Mouse (Mus musculus) liver, embryonic 15.5 days (tissue): Measurements from ENCODE around the gene Tmtc2. TPM values are rescaled to one million over a fixed set of nuclear protein-coding genes. Genes with fewer than 3 reads are reported as not detected.

Source experiments
- ATAC-seq: fragments of 200-750 bp; cut with Nextera tagmentation; 2 replicates; pipeline ENCODE4 v1.8.0; 2017; ENCODE audit warnings: moderate number of reproducible peaks, mild to moderate bottlenecking, moderate library complexity; ENCODE audit not compliant: insufficient read depth
- H3K27ac ChIP-seq: fragments of 300-500 bp; sonication (generic); replicated peaks from 2 replicates; pipeline ENCODE4 v1.5.1; 2015; ENCODE audit warnings: mild to moderate bottlenecking, inconsistent platforms
- H3K27me3 ChIP-seq: fragments of 300-500 bp; sonication (generic); 2 replicates; pipeline ENCODE4 v1.6.1; 2015; ENCODE audit warnings: mild to moderate bottlenecking, inconsistent platforms
- H3K36me3 ChIP-seq: fragments of 300-500 bp; sonication (generic); replicated peaks from 2 replicates; pipeline ENCODE4 v1.6.1; 2015; ENCODE audit warnings: moderate library complexity, mild to moderate bottlenecking, inconsistent platforms
- H3K4me1 ChIP-seq: fragments of 300-500 bp; sonication (generic); replicated peaks from 2 replicates; pipeline ENCODE4 v1.6.1; 2015; ENCODE audit warnings: inconsistent platforms
- H3K4me2 ChIP-seq: fragments of 300-500 bp; sonication (generic); 2 replicates; pipeline ENCODE4 v1.6.1; 2015; ENCODE audit warnings: moderate library complexity, mild to moderate bottlenecking, inconsistent platforms
- H3K4me3 ChIP-seq: fragments of 300-500 bp; sonication (generic); replicated peaks from 2 replicates; pipeline ENCODE4 v1.5.1; 2015; ENCODE audit warnings: mild to moderate bottlenecking, inconsistent platforms
- H3K9ac ChIP-seq: fragments of 300-500 bp; sonication (generic); 2 replicates; pipeline ENCODE4 v1.6.1; 2015; ENCODE audit warnings: moderate library complexity, mild to moderate bottlenecking, inconsistent platforms
- H3K9me3 ChIP-seq: fragments of 300-500 bp; sonication (generic); replicated peaks from 2 replicates; pipeline ENCODE4 v1.6.1; 2016; ENCODE audit warnings: inconsistent platforms
- WGBS: fragments of 180-500 bp; shearing (Covaris S2); methylation state at CpG from one replicate; pipeline ENCODE4 v1.1.7; 2015; ENCODE audit warnings: mixed read lengths; ENCODE audit not compliant: insufficient replicate concordance; 5-methylcytosine and 5-hydroxymethylcytosine counted together
- polyA plus RNA-seq: library from polyadenylated mRNA; unstranded; fragments of >200 nt; fragmentation: Nextera tagmentation; extraction: Ambion mirVana; gene quantifications from 2 replicates; pipeline ENCODE4 v1.2.1, GENCODE M21; 2015

The Tmtc2 gene
- polyA plus RNA-seq, 1 experiment from 2014 or later, result 0.55 TPM

DNA sequence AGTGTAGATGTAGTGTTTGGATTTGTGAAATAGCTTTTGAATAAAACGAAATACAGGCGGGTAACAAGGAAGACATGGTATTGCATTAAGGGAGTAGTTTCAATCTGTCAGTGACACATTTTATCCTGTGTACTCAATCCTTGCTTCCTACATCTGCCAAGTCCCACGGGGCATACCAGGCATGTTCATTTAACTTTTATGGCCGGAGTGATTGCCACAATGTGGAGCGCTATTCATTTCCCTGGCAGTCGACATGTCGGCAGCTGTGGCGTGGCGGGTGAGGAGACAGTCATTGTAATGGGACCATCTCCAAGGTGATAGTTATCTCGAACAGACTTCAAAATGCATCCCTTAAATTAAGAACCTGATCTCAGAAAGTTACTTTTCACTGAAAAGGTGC, 372.8 kb downstream of the Tmtc2 start:
- no peak for ATAC-seq
- no peaks in the 10 kb centered on the region for H3K36me3 ChIP-seq
- no peak overlapping the region for H3K9ac ChIP-seq
- no peak overlapping the region for H3K4me3 ChIP-seq
- 77% methylated on average over 10 of the region's 10 CpGs for WGBS
- H3K27ac ChIP-seq, result no peak overlapping the region
- H3K4me2 ChIP-seq, result no peak overlapping the region
- no peaks in the 10 kb centered on the region for H3K27me3 ChIP-seq
- no peaks in the 10 kb centered on the region for H3K4me1 ChIP-seq
- H3K9me3 ChIP-seq, result no peaks in the 10 kb centered on the region

DNA sequence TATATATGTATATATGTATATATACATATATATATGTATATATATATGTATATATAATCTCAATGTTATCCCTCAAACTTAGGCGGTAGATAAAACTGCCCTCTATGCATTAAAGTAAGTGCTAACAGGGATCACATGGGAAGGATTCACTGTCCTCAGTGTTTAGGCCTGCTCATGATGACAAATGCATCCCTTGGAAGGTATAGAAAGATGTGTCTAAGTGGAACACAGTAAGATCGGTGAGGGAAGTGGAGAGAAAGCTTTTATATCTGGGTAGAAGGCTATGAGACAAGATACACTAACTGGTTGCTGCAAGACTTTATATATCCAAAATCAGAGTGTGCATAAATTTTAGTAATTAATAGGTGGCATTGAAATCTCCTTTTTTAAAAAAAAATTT, 373.6 kb downstream of the Tmtc2 start:
- no peak overlapping the region for H3K27ac ChIP-seq
- no peak for ATAC-seq
- H3K9me3 ChIP-seq, result no peaks in the 10 kb centered on the region
- no peak overlapping the region for H3K4me3 ChIP-seq
- 73% methylated on average over 2 of the region's 2 CpGs for WGBS
- H3K9ac ChIP-seq, result no peak overlapping the region
- H3K36me3 ChIP-seq, result no peaks in the 10 kb centered on the region
- H3K4me2 ChIP-seq, result no peak overlapping the region
- H3K4me1 ChIP-seq, result no peaks in the 10 kb centered on the region
- no peaks in the 10 kb centered on the region for H3K27me3 ChIP-seq

DNA sequence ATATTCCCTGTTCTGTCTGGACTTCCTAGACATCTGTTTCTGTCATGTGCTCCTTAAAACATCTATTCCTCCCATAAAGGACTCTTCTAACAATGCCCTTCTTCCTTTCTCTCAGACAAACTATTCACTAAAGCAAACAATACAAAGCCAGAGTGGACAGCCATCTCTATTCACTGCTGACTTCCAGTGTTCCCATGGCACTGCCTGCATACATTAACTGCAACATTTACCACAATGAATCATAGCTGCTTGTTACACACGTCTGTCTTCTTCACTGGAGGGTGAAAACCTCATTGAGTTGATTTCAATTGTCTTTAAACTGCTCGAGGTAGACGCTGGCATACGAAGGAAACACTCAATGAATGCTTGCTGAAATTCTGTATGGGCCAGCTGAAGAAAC, 374.2 kb downstream of the Tmtc2 start:
- no peaks in the 10 kb centered on the region for H3K9me3 ChIP-seq
- ATAC-seq, result no peak

DNA sequence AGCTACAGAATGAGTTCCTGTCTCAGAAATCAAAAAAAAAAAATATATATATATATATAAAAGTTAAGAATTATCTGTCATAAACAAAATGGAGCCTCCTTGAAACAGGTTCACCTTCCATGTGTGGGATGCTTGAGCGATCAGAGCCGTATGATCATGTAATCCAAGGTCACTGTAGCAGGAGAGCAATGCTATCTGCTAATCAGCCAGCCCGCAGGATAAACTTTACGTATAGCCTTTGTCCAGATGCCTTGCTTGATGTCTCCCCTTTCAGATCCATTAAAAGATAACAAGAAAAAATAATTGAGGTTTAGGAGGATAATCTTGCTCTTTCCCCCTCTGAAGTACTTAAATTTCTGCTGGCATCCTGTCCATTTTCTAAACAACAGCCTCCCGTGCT, 374.7 kb downstream of the Tmtc2 start:
- Histone ChIP-seq H3K4me3 (no peak overlapping the region), H3K4me1 (no peaks in the 10 kb centered on the region), H3K9ac (no peak overlapping the region), H3K27me3 (no peaks in the 10 kb centered on the region), H3K4me2 (no peak overlapping the region), H3K9me3 (no peaks in the 10 kb centered on the region), H3K27ac (no peak overlapping the region), H3K36me3 (no peaks in the 10 kb centered on the region)
- no peak for ATAC-seq
- WGBS, result 71% methylated on average over 5 of the region's 5 CpGs

More for the DNA sequence above, 374.2 kb downstream of the Tmtc2 start:
- Histone ChIP-seq H3K27ac (no peak overlapping the region), H3K36me3 (no peaks in the 10 kb centered on the region), H3K4me3 (no peak overlapping the region), H3K4me2 (no peak overlapping the region), H3K4me1 (no peaks in the 10 kb centered on the region), H3K9ac (no peak overlapping the region), H3K27me3 (no peaks in the 10 kb centered on the region)
- WGBS, result 31% methylated on average over 4 of the region's 4 CpGs

DNA sequence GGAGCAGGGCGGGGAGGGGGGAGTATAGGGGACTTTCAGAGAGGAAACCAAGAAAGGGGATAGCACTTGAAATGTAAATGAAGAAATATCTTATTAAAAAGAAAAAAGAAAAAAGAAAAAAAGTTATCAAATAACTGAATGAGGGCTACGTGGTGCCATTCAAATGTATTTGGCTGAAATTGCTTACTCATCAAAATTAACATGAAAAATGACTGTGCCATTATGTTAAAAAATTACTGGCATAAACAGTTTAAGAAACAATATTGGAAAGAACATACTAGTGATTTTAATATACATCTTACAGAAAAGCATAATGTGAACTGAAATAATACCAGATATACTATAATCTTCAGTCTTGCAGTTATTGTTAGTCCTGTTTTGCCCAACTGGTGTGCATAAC, 378.9 kb downstream of the Tmtc2 start:
- Histone ChIP-seq H3K4me1 (no peaks in the 10 kb centered on the region), H3K9me3 (no peaks in the 10 kb centered on the region), H3K4me3 (no peak overlapping the region), H3K4me2 (no peak overlapping the region), H3K27me3 (no peaks in the 10 kb centered on the region), H3K27ac (no peak overlapping the region), H3K9ac (no peak overlapping the region), H3K36me3 (no peaks in the 10 kb centered on the region)
- 65% methylated on average over 2 of the region's 2 CpGs for WGBS
- ATAC-seq, result no peak

DNA sequence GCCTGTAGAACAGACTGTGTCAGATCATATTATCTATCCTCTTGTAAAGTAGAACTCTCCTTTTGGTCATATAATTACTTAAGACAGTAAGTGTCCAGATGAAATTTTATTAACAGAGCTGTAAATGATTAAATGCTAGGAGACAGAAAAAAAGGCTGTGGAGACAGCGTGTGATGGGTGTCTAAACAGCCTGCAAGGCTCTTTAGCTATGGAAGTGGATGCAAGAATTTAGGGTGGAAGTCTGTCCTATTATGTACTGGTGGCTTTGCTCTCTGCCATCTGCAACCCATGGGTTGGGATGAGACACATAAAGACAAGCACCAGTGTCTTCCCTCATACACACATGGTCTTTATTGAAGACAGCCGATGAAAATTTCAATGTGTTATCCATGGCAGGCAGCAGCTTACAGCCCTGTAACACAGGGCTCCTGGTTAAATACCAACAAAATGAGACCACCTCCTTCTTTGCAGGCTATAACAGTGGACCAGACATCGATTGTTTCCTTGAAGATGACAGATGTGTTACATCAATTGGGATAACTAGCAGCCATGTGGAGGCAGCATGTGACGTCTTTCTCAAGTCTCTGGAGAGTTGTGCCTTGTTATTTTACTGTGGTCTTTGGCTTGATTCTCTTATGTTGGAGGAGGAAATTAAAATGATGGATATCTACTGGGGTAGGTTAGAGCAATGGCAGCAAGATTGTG, 380.3 kb downstream of the Tmtc2 start:
- no peak for ATAC-seq
- Histone ChIP-seq H3K36me3 (no peaks in the 10 kb centered on the region), H3K4me2 (no peak overlapping the region), H3K9me3 (no peaks in the 10 kb centered on the region), H3K4me3 (no peak overlapping the region), H3K27ac (no peak overlapping the region), H3K27me3 (no peaks in the 10 kb centered on the region), H3K4me1 (no peaks in the 10 kb centered on the region), H3K9ac (no peak overlapping the region)
- 61% methylated on average over 4 of the region's 4 CpGs for WGBS

DNA sequence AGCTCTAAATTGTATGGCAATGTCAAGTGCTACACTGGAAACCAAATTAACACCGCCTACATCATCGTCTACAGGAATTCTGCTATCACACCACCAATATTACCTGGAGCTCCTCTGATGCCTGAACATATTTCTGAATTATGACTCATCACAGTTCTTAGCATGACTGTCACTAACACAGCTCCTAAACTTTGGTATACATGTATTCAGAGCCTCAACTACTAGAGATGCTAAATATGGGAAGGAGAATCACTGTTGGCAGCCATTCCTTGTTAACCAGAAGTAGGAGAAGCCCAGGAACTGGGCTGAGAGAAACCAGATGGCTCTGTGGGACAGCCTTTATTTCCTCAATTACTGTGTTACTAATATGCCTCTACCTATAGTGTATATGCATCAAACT, 382.2 kb downstream of the Tmtc2 start:
- H3K4me2 ChIP-seq, result no peak overlapping the region
- H3K36me3 ChIP-seq, result no peaks in the 10 kb centered on the region
- ATAC-seq, result no peak
- H3K27me3 ChIP-seq, result no peaks in the 10 kb centered on the region
- H3K4me1 ChIP-seq, result no peaks in the 10 kb centered on the region
- H3K4me3 ChIP-seq, result no peak overlapping the region
- H3K9me3 ChIP-seq, result no peaks in the 10 kb centered on the region
- WGBS, result 68% methylated on average over 2 of the region's 2 CpGs
- no peak overlapping the region for H3K9ac ChIP-seq
- H3K27ac ChIP-seq, result no peak overlapping the region

DNA sequence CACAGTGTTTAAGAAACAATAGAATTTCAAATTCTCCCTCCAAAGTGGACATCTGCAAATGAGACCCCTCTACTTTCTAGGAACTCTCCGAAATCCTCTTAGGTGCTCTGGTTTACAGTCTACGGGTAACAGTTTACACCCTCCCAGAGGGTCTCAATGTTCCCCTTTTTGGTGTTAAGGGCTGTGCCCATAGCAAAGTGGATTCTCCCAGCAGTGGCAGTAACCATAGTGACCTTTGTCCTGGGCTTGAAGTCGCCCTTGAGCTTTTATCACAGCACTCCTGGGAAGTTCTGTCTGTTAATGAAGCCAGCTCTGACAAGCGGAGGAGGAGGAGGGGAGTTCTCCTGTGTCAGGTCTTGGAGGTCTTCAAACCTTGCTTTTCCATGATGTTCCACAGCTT, 384.5 kb downstream of the Tmtc2 start:
- no peaks in the 10 kb centered on the region for H3K4me1 ChIP-seq
- H3K4me2 ChIP-seq, result no peak overlapping the region
- H3K27ac ChIP-seq, result no peak overlapping the region
- H3K27me3 ChIP-seq, result no peaks in the 10 kb centered on the region
- no peaks in the 10 kb centered on the region for H3K9me3 ChIP-seq
- WGBS, result 52% methylated on average over 4 of the region's 4 CpGs
- H3K36me3 ChIP-seq, result no peaks in the 10 kb centered on the region
- no peak overlapping the region for H3K9ac ChIP-seq
- H3K4me3 ChIP-seq, result no peak overlapping the region
- no peak for ATAC-seq

DNA sequence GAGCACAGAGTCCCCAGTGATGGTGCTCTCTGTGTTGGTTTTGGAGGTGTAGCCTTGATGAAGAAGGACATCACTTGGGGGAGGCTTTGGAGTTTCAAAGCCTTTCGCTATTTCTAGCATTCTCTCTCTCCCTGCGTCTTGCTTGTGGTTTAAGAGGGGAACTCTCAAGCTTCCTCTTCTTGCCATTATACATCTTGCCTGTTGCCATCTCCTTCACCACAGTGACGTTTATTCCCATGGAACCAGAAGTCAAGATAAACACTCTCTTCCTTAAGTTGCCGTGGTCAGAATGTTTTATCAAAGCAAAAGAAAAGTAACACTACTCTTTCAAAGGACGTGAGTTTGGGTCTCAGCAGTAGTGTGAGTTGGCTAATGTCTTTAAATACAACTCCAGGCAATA, 387.6 kb downstream of the Tmtc2 start:
- H3K36me3 ChIP-seq, result no peaks in the 10 kb centered on the region
- H3K4me3 ChIP-seq, result no peak overlapping the region
- no peaks in the 10 kb centered on the region for H3K4me1 ChIP-seq
- WGBS, result 13% methylated on average over 5 of the region's 5 CpGs
- no peak overlapping the region for H3K27ac ChIP-seq
- no peaks in the 10 kb centered on the region for H3K27me3 ChIP-seq
- ATAC-seq, result no peak
- no peak overlapping the region for H3K9ac ChIP-seq
- H3K9me3 ChIP-seq, result no peaks in the 10 kb centered on the region
- no peak overlapping the region for H3K4me2 ChIP-seq

DNA sequence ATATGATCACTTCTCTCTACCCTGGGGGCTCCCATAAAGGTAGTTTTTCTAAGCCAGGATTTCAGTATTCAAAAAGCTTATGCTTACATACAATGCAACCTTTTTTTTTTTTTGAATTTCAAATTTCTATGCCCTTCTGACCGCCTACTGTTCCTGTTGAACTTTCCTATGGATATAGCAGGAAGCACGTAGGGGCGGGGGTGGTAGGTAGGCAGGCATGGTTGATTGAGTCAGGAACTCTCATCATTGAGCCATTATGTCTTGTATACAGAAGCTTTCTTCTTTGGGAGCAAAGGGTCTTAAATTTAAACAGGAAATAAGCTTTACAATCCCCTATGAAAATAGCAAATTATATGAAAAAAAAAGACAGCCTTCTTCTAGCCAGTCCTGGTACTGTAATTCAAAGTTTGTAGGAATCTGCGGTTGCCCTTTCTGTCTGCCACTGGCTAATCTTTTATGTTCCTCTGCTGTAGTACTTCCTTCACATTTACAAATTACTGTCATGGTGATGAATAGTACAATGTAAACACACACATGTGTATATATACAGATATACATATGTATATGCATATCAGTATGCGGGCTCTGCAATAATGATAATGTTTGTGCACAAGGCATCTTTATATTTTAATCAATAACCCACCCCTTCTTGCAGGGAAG, 405.7 kb downstream of the Tmtc2 start:
- H3K4me2 ChIP-seq, result no peak overlapping the region

DNA sequence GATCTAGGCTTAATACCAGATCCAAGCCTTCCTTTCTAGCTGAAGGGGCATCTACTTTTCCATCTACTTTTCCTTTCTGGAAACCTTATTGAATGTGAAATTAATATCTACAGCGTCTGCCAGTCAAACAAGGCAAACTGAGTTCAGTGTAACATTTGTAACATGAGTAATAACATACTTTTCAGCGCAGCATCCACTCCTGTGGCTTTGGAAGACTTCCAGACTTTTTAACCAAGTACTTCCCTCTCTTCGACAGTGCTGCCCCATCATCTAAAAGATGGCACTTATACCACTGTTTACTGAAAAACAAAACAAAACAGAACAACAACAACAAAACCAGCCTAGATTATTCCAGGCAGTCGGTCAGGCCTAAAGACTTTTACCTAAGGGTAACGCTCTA, 409.0 kb downstream of the Tmtc2 start:
- no peak for ATAC-seq
- H3K9me3 ChIP-seq, result no peaks in the 10 kb centered on the region
- no peaks in the 10 kb centered on the region for H3K36me3 ChIP-seq
- WGBS, result 56% methylated on average over 5 of the region's 5 CpGs
- no peak overlapping the region for H3K9ac ChIP-seq
- no peaks in the 10 kb centered on the region for H3K27me3 ChIP-seq
- no peak overlapping the region for H3K4me2 ChIP-seq
- H3K27ac ChIP-seq, result no peak overlapping the region
- H3K4me1 ChIP-seq, result no peaks in the 10 kb centered on the region
- no peak overlapping the region for H3K4me3 ChIP-seq

More for the DNA sequence above, 405.7 kb downstream of the Tmtc2 start:
- Histone ChIP-seq H3K4me3 (no peak overlapping the region), H3K9ac (no peak overlapping the region), H3K36me3 (no peaks in the 10 kb centered on the region), H3K27ac (no peak overlapping the region), H3K9me3 (no peaks in the 10 kb centered on the region), H3K27me3 (no peaks in the 10 kb centered on the region), H3K4me1 (no peaks in the 10 kb centered on the region)
- no peak for ATAC-seq
- WGBS, result 60% methylated on average over 5 of the region's 5 CpGs

DNA sequence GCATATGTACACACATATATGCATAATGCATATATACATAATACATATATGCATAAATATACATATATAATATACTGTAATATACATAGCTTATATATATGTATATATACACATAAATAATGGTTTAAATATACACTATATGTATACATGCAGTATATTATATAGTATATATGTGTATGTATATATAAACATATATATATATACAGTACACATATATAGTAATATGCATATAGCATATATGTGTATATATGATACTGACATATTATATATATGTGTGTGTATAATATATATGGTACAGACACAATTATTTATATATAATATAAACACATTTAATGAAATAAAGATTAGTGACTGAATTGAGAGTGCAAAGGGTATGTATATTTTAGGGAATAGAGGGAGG, 420.5 kb downstream of the Tmtc2 start:
- Histone ChIP-seq H3K36me3 (no peaks in the 10 kb centered on the region), H3K4me1 (no peaks in the 10 kb centered on the region), H3K4me3 (no peak overlapping the region), H3K9ac (no peak overlapping the region), H3K27me3 (no peaks in the 10 kb centered on the region), H3K4me2 (no peak overlapping the region), H3K9me3 (no peaks in the 10 kb centered on the region), H3K27ac (no peak overlapping the region)
- no peak for ATAC-seq
